Mouse (Mus musculus) hindbrain, embryonic 16.5 days (tissue): ENCODE measurements around the gene Lrrc40. TPM values are rescaled to one million over a fixed set of nuclear protein-coding genes. Genes with fewer than 3 reads are reported as not detected.
"Not testable (repeated sequence)": the region's sequence is repeated elsewhere in the genome, so short reads cannot be mapped to it uniquely, and the experiment has no call there.

Experiments used
- ATAC-seq: fragments of 200-750 bp; cut with Nextera tagmentation; 2 replicates; pipeline ENCODE4 v1.8.0; 2017; ENCODE audit warnings: moderate TSS enrichment, moderate library complexity
- H3K27ac ChIP-seq: fragments of 300-500 bp; sonication (generic); 2 replicates; pipeline ENCODE4 v1.5.1; 2014; ENCODE audit warnings: low read depth, mild to moderate bottlenecking, control low read depth, low read length, moderate library complexity
- H3K27me3 ChIP-seq: fragments of 300-500 bp; sonication (generic); replicated peaks from 2 replicates; pipeline ENCODE4 v1.6.1; 2014; ENCODE audit warnings: low read length; ENCODE audit not compliant: control insufficient read depth, insufficient read depth
- H3K36me3 ChIP-seq: fragments of 300-500 bp; sonication (generic); 2 replicates; pipeline ENCODE4 v1.6.1; 2014; ENCODE audit warnings: mild to moderate bottlenecking, low read length, moderate library complexity, mixed read lengths; ENCODE audit not compliant: control insufficient read depth, insufficient read depth
- H3K4me1 ChIP-seq: fragments of 300-500 bp; sonication (generic); 2 replicates; pipeline ENCODE4 v1.6.1; 2014; ENCODE audit warnings: low read depth, low read length; ENCODE audit not compliant: control insufficient read depth, insufficient read depth
- H3K4me2 ChIP-seq: fragments of 300-500 bp; sonication (generic); 2 replicates; pipeline ENCODE4 v1.6.1; 2014; ENCODE audit warnings: mild to moderate bottlenecking, low read length, control low read depth, moderate library complexity
- H3K4me3 ChIP-seq: fragments of 300-500 bp; sonication (generic); 2 replicates; pipeline ENCODE4 v1.5.1; 2014; ENCODE audit warnings: mild to moderate bottlenecking, low read length, control low read depth, moderate library complexity
- H3K9ac ChIP-seq: fragments of 300-500 bp; sonication (generic); 2 replicates; pipeline ENCODE4 v1.6.1; 2014; ENCODE audit warnings: low read depth, mild to moderate bottlenecking, control low read depth, low read length, moderate library complexity
- H3K9me3 ChIP-seq: fragments of 300-500 bp; sonication (generic); 2 replicates; pipeline ENCODE4 v1.6.1; 2014; ENCODE audit warnings: mild to moderate bottlenecking, low read length, moderate library complexity; ENCODE audit not compliant: control insufficient read depth
- WGBS: fragments of 180-500 bp; shearing (Covaris S2); extraction: QIAGEN DNeasy Blood & Tissue Kit; methylation state at CpG from one replicate; pipeline ENCODE4 v1.1.7; 2014; 5-methylcytosine and 5-hydroxymethylcytosine counted together
- polyA plus RNA-seq: library from polyadenylated mRNA; unstranded; fragments of >200 nt; fragmentation: Nextera tagmentation; extraction: Ambion mirVana; gene quantifications from 2 replicates; pipeline ENCODE4 v1.2.1, GENCODE M21; 2015

Lrrc40 gene
- polyA plus RNA-seq, 1 experiment from 2014 or later, result 45.6 TPM

DNA sequence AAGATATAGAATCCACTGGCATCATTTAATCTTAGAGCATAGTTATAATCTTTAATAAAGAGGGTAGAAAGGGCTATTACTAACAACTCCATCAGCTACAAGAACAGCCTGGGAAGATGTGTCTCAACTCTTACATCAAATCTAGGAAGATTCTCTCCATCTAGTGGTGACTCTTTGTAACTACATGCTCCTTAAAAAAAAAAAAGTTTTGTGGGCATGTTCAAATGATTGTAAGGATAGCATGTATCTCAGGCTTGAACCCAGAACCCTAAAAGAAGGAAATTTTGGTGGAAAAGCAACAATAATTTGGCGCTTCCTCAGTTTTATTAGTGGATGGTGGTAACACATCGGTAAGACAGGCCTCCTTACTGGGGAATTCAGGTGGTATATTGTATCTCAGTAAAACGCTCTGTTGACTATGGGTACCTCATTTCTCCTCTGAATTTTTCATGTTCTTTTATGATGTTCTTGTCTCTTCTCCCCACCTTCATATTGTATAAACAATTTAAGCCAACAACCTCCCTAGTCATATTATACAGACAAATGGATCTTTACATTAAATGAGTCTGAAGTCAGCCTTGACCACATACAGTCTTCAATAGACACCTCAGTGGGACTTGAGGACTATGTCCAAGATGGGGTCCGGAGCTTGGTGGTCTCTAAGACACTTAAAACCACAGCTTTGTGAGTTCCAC lies 40.4 kb downstream of the Lrrc40 start:
- ATAC-seq, result 0 out of 2 replicates have a peak, but pooled peaks have one; percentile 27
- no peaks in the 10 kb centered on the region for H3K4me1 ChIP-seq
- no peaks in the 10 kb centered on the region for H3K9me3 ChIP-seq
- H3K4me2 ChIP-seq, result no peak overlapping the region
- no peak overlapping the region for H3K9ac ChIP-seq
- H3K36me3 ChIP-seq, result no peaks in the 10 kb centered on the region
- no peak overlapping the region for H3K4me3 ChIP-seq
- H3K27me3 ChIP-seq, result no peaks in the 10 kb centered on the region
- no peak overlapping the region for H3K27ac ChIP-seq
- WGBS, result 51% methylated on average over 4 of the region's 4 CpGs

DNA sequence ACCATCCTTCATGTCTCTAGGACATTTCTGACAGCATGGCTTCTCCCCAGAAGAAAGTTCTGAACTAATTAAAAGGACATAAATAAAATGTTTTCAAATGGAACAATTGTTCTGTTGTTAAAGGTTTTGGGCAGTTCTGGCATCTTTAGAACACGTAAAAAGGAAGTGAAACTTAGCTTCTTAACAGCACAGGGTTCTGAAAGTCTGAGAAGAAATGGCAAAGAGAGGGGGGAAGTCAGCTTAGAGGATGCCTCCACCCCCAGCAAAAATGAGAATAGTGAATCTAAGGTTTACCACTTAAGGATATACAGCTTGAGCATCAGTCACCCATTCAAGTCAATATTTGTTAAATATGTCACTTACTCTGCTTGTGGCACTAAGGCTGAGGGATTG lies 40.9 kb downstream of the Lrrc40 start:
- Histone ChIP-seq H3K4me2 (no peak overlapping the region), H3K27me3 (no peaks in the 10 kb centered on the region), H3K27ac (no peak overlapping the region), H3K36me3 (no peaks in the 10 kb centered on the region), H3K4me1 (no peaks in the 10 kb centered on the region), H3K4me3 (no peak overlapping the region), H3K9ac (no peak overlapping the region), H3K9me3 (no peaks in the 10 kb centered on the region)
- WGBS, result 54% methylated on average over 1 of the region's 1 CpGs
- no peak for ATAC-seq

DNA sequence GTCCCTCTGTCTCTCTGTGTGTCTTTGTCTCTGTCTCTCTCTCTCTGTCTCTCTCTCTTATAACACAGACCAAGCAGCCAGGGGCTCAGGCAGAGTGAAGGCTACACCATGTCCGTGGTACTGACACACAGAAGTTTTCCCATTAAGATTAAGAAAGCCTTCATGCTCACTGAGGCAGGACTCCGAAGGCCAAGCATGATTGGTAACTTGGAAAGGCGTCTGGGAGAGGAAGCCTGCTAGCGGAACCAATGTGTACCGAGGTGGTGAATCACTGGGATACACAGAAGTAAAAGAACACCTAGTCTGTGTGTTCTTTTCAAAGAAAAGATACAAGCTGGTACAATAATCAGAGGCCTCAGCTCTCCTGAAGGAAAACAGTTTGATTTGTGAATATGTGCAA lies 41.4 kb downstream of the Lrrc40 start:
- H3K36me3 ChIP-seq, result no peaks in the 10 kb centered on the region
- H3K9me3 ChIP-seq, result no peaks in the 10 kb centered on the region
- H3K4me1 ChIP-seq, result no peaks in the 10 kb centered on the region
- no peak overlapping the region for H3K4me2 ChIP-seq
- no peak overlapping the region for H3K4me3 ChIP-seq
- H3K27ac ChIP-seq, result no peak overlapping the region
- no peaks in the 10 kb centered on the region for H3K27me3 ChIP-seq
- WGBS, result 72% methylated on average over 5 of the region's 5 CpGs
- no peak overlapping the region for H3K9ac ChIP-seq
- no peak for ATAC-seq

DNA sequence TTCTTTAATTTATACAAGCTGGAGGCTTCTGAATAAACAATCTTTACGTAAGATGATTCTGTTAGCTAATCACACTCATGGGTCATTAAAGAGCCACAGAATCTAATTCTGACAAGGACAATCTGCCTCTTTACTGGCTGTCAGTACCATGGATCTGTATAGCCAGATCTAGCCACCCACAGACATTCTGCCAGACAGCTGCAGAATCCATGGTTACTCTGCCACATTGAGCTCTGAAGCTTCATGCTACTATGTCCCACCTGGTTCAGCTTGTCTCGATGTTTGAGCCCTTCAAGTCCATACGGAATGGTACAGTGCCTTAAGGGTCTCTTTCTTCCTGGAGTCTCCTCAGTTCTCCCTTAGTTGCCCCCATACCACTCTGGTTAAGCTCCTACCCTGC lies 55.1 kb downstream of the Lrrc40 start:
- WGBS, result 90% methylated on average over 3 of the region's 3 CpGs
- no peaks in the 10 kb centered on the region for H3K9me3 ChIP-seq

DNA sequence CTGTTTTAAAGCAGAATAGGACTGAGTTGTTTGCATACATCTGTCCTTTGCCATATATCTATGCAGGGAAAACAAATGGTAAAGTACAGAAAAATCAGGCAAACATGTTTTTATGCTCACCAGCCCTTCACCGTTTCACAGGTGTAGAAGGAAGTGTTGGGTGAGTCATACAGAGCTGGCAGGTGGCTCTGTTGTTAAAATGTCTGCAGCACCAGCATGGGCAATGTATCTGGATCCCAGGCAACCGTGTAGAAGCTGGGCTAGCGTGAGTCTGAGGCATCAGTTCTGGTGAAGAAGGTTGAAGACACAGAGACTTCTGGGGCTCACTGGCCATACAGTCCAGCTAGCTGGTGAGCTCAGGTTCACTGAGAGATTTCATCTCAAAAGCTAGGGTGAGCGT lies 57.5 kb downstream of the Lrrc40 start:
- WGBS, result 78% methylated on average over 4 of the region's 4 CpGs
- Histone ChIP-seq H3K4me1 (no peaks in the 10 kb centered on the region), H3K9ac (no peak overlapping the region), H3K36me3 (no peaks in the 10 kb centered on the region), H3K9me3 (no peaks in the 10 kb centered on the region), H3K4me3 (no peak overlapping the region), H3K27me3 (no peaks in the 10 kb centered on the region), H3K4me2 (no peak overlapping the region), H3K27ac (no peak overlapping the region)
- ATAC-seq, result no peak

More for the DNA sequence above, 55.1 kb downstream of the Lrrc40 start:
- Histone ChIP-seq H3K27me3 (no peaks in the 10 kb centered on the region), H3K9ac (no peak overlapping the region), H3K4me3 (no peak overlapping the region), H3K4me2 (no peak overlapping the region), H3K27ac (no peak overlapping the region), H3K4me1 (no peaks in the 10 kb centered on the region), H3K36me3 (no peaks in the 10 kb centered on the region)
- ATAC-seq, result no peak

DNA sequence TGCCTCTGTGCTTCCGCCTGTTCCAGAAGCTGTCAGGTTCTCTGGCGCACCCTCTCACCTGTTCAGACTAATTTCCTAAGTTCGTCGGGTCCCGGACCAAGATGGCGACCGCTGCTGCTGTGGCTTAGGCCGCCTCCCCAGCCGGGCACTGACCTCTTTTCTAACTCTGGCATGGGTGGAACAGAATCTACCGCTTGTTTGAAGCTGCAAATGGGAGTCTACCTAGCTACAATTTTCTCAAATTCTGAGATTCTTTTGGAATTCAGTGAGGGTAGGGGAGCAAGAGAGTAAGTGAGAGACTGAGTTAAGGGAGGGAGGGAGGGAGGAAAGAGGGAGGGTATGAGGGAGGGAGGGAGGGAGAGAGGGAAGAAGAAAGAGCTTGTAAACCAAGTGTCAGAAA lies 65.6 kb downstream of the Lrrc40 start:
- not testable (repeated sequence) for H3K4me3 ChIP-seq, H3K36me3 ChIP-seq, H3K4me2 ChIP-seq, H3K4me1 ChIP-seq, H3K9me3 ChIP-seq, ATAC-seq, H3K27me3 ChIP-seq, H3K27ac ChIP-seq, H3K9ac ChIP-seq
- WGBS, result 91% methylated on average over 8 of the region's 10 CpGs

DNA sequence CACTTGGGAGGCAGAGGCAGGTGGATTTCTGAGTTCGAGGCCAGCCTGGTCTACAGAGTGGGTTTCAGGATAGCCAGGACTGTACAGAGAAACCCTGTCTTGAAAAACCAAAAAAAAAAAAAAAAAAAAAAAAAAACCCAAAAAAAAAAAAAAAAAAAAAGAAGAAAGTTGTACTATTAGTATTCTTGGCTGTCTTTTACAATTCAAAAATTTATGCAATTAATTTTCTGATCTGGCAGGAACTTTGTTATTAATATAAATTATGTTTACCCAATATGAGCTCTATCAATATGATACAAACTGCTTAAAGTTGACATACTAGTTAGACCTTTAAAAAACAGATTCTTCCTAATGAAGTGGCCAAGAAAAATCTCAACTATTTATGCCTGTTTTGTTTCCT lies 66.1 kb downstream of the Lrrc40 start:
- not testable (repeated sequence) for H3K9me3 ChIP-seq, H3K27me3 ChIP-seq, H3K4me2 ChIP-seq, H3K36me3 ChIP-seq, H3K4me3 ChIP-seq, ATAC-seq, H3K9ac ChIP-seq, H3K27ac ChIP-seq, H3K4me1 ChIP-seq
- 81% methylated on average over 1 of the region's 1 CpGs for WGBS

DNA sequence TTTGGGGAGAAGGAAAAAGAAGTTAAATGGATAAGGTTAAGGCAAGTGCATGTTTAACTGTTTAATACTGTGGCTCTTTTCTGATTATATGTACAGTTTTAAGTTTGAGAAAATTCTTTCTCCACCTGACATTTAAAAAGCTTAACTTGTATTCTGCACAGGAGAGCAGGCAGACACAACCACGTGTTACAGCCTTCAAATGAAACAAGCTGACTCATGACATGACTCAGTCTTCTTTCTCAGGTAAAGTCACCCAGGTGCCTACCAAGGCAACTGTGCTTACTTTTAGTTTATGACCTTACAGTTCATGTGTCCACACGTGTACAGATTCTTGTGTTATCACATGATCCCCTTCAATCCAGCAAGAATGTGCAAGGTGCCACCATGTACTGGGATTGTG lies 67.0 kb downstream of the Lrrc40 start:
- no peak overlapping the region for H3K4me2 ChIP-seq
- ATAC-seq, result no peak
- H3K27me3 ChIP-seq, result no peaks in the 10 kb centered on the region
- H3K4me3 ChIP-seq, result no peak overlapping the region
- H3K36me3 ChIP-seq, result 0 out of 2 replicates have a peak, but pooled peaks cover 4% of the 10 kb centered on the region
- no peak overlapping the region for H3K9ac ChIP-seq
- no peaks in the 10 kb centered on the region for H3K4me1 ChIP-seq
- H3K9me3 ChIP-seq, result no peaks in the 10 kb centered on the region
- 82% methylated on average over 2 of the region's 2 CpGs for WGBS
- H3K27ac ChIP-seq, result no peak overlapping the region

DNA sequence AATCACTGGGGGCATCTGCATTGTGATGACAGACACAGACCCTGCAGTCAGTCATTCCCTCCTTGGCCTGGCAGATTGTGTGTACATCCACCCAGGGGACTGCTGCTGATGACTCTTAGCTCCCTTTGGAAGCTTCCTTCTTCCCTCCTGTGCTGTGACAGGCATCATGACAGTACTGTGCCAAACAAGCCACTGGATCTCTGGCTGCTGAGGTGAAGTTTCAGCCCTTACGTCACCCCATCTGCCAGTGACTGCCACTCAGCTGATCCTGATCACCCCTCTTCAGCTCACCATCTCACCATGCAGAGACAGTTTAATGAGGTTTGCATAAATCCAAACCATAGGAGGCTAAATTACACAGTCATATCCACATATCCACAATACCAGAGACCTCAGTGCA lies 68.8 kb downstream of the Lrrc40 start:
- H3K36me3 ChIP-seq, result 0 out of 2 replicates have a peak, but pooled peaks cover 4% of the 10 kb centered on the region
- H3K9ac ChIP-seq, result no peak overlapping the region
- H3K4me1 ChIP-seq, result no peaks in the 10 kb centered on the region
- peak; percentile 78 for ATAC-seq
- H3K9me3 ChIP-seq, result no peaks in the 10 kb centered on the region
- H3K4me2 ChIP-seq, result no peak overlapping the region
- no peaks in the 10 kb centered on the region for H3K27me3 ChIP-seq
- no peak overlapping the region for H3K27ac ChIP-seq
- H3K4me3 ChIP-seq, result no peak overlapping the region
- 75% methylated on average over 1 of the region's 1 CpGs for WGBS
